Mouse (Mus musculus): ENCODE data around the gene Itpr1.

Gene Itpr1

DNA sequence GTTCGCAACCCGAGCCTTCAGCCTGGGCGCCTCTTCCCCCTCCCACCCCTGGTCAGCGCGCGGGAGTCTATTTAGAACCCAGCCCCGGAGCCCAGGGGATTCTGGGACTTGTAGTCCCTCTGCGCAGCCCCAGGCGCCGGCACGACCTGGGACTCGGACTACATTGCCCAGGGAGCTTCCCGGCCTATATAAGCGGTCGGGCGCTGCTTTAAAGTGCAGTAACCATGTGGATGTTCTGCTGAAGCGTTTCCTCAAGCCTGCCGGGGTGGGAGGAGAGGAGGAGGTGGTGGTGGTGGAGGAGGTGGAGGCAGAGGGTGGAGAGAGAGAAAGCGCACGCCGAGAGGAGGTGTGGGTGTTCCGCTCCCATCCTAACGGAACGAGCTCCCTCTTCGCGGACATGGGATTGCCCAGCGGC lies at the start of gene Itpr1:
TSS of gene Itpr1 (plus strand) at position 216 of the 415 bp plus-strand sequence.
- peak; percentile 96 for DNase-seq

DNA sequence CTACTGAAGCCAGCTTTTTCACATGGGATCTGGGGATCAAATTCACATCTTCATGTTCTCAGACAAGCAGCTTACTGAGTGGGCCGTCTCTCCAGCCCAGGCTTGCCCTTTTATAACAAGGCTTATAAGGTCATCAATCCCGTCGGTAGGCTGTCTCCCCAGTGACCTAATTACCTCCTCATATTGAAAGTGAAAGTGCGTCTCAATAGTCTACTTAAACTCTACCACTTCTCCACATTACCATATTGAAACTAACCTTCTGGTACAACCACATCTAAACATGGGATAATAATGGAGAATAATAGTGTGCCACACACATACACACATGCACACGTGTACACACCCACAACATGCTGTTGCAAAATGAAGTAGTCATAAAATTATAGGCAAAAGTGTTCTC lies 48.0 kb upstream of the Itpr1 start:
- no peak for DNase-seq

DNA sequence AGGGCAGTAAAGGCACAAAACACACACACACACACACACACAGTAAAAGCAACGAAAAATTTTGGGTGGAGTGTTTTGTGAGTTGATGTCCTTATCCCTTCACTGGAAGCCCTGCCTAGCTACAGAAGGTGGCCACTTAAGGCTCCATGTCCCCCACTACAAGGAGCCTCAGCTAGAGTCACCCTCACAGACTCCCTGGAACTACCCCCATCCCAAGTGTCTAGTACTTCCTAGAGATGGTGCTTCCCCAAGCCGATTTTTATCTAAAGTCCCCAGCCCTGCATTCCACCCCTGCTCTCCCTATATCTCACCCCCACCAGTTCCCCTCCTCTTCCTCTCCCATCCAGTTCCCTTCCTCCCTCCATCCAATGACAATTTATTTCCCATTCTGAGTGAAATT lies 47.3 kb upstream of the Itpr1 start:
- DNase-seq, result no peak

DNA sequence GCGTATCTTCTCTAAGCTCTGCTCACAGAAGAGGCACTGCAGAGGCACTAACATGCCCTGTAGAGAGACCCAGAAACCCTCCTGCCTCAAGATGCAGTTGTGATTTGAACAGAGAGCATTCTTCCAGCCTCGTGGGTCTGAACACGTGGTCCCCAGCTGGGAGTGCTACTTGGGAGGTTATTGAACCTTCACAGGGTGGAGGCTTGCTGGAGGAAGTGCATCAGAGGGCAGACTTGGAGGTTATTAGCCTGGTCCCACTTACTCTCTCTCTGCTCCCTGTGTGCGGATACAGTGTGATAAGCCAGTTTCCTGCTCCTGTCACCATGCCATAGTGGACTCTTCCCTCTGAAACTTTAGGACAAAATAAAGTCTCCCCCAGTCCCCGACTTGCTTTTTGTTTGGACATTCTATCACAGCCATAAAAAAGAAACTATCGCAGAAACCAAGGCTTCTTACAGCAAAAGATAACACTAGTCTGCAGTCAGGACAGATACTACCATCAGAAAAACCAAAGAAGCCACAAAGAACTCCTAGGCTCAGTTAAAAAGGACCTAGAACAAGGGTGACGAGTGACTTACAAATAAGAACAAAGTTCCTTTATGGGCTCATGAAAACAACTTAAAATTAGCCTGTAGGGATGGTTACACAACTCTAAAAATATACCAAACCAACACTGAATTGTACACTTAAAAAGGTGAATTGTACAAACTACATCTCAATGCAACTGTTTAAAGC lies 44.8 kb upstream of the Itpr1 start:
- DNase-seq, result no peak

DNA sequence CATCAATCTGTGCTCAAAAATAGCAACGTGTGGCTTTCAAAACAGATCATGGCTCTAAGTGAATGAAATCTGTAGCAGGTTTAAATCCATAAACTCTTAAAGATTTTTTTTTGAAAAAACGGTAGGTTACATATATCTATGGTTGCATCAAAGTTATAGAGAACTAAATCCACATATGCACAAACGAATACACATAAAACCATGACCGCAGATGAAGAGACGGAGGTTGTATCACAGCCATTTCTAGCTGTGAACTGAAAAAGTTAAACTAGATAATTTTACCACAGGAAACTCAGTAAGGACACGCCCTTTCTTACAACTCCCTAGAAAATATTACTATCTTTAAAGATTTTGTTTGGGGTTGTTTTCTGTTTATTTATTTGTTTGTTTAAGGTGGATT lies 44.2 kb upstream of the Itpr1 start:
- DNase-seq, result no peak

DNA sequence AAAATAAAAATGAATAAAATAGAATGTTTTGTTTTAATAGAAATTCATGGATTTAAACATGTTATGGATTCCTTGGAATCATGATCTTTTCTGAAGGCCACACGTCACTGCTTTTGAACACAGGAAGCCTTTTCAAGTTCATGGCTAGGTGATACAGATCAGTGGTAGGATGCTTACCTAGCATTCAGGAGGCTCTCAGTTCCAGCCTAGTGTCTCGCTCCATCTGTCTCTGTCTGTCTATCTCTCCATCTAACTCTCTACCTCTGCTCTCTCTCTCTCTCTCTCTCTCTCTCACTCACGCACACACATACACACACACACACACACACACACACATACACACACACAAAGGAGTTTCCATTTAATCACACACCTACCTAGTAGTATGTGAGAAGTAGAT lies 43.4 kb upstream of the Itpr1 start:
- no peak for DNase-seq

DNA sequence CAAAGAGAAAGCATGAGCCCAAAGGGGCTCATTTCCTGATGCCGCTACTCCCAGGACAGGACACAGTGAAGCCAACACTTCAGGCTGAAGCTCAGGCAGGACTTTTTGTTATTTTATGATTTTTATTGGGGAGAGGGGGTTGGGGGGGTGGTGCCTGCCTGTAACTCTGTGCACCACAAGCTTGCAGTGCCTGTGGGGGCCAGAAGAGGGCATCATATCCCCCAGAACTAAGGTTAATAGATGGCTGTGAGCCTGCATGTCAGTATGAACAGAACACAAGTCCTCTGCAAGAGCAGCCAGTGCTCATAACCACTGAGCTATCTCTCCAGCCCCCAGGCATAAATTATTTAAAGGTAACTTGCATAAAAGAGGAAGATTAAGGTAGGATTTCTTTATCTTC lies 40.7 kb upstream of the Itpr1 start:
- DNase-seq, result no peak

DNA sequence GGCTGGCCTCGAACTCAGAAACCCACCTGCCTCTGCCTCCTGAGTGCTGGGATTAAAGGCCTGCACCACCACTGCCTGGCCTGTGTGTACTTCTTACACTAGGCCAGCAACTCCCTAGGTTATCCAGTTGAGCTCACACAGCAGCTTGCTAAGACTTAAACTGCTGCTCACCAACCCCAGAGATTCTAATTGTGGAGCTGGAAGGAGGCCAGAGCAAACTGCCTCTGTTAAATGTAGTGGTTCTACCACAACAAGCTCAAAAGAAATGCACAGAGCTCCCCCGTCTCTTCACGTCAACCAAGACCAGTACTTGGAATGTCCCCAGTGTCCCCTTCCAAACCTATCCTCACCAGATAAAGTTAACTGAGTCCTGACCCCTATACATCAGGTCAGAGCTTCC lies 38.7 kb upstream of the Itpr1 start:
- DNase-seq, result no peak

DNA sequence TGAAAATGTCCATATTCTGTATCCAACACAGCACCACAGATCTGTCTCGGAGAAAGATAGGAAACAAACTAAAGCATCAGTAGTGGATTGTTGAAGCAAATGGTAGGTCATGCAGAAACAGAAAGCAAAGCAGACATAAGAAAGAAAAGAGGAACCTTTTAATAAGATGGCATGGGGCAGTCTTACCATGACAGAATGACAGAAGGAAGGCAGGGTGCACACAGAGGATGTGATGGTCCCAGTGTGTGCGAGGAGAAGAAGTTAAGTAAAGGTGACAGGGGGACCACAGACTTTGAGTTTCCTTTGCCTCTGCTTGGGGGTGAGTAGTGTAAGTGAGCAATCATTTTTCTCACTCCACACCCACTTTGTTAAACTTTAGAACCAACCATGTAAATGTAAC lies 33.8 kb upstream of the Itpr1 start:
- no peak for DNase-seq

DNA sequence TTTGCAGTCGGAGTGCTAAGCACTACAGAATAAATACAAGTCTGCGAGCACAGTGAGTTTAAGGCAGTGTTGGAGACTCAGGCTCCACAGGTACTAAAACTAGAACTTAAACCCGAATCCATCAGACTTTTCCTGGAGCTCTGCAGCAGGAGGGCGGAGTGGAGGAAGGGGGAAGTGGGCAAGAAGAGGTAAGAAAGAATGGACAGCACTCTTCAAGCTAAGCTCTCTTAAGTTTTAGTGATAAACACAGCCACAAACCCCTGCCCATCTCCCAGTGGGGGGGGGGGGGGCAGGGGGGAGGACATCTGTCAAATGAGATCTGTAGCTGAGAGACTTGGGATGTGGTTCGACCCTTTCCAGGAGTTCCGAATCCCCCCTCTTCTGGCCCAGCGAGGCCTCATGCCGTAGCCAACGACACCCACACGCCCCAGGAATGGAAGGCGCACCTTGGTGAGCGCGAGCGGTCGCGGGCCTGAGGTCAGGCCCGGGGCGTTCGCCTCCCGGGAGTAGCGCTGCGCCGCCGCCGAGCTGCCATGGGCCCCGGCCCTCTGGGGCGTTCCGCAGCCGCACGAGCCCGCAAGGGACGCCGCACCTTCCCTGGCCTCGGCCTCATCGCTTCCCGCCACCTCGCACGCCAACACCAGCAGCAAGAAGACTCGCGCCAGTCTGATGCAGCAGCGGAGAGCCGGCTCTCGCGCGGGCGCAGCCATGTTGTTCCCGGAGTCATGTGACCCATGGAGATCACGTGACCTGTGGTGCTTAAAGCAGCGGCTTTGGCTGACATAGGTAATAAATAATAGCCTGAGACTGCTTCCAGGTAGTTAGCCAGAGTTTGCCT lies 27.8 kb upstream of the Itpr1 start, which contains the start of gene Sumf1:
TSS of gene Sumf1 (minus strand) at position 736 of the 838 bp plus-strand sequence.
- peak; percentile 91 for DNase-seq

DNA sequence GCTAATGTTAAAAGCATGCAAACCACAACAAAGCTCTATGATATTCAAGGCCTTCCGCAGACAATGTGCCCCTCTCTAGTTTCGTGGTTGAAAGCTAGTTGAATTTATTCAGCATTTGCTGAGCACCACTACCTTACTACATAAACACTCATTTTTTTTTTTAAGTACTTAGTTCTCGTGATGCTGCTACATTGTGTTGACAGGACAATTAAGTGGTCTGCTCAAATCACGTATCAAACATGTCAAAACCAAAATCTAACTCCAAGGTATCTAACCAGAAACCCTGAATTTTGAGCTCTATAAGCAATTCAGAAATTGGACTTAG lies 27.2 kb upstream of the Itpr1 start:
- no peak for DNase-seq

DNA sequence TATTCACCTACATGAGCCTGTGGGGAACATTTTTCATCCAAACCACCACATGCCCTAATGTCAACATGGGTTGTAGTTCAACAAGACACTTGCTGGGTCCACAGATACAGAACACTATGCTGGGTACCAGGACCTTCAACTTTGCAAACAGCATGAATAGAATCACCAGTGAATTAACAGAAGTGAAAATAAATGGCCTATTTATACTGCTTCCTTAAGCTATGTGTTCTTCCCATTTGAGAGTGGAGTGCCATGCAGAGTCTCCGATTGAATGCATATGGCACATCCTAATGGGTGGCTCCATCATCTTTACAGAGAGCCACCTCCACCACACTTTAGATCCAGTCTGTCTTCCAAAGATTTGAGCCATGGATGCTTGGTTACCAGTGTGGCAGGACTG lies 22.2 kb upstream of the Itpr1 start:
- no peak for DNase-seq

DNA sequence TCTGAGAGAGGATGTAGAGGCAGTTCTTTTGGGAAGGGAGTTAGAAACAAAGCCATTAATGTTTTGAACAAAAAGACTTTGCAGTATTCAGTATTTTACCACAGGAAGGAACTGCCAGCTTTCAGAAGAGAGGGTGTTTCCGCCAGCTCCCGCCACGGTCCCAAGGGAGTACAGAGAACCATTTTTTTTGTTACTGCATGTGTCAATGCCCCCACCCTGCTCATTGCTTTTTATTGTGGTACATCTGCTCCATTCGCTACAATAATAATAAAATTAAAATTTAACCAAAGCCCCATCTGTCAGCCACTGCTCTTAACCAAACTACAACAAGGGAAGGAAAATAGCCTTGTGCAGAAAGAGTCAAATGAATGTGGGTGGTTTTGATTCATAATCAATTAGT lies 20.3 kb upstream of the Itpr1 start:
- DNase-seq, result no peak

DNA sequence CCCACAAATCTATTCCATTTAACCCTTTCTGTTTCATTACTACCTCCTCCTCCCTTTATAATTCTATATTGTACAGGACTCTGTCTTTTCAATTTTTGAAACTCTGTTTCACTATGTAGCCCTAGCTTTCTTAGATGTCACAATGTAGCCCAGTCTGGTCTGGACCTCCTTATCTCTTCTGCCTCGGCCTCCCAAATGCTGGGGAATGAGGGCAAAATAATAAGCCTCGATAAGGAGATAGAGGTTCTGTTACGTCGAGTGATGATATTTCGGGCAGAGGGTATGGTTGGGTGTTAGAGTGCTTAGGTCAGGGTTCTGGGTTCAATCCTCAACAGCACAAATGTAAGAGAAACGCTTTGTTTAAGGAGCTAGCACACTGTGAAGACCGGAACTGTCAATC lies 16.2 kb upstream of the Itpr1 start:
- no peak for DNase-seq

DNA sequence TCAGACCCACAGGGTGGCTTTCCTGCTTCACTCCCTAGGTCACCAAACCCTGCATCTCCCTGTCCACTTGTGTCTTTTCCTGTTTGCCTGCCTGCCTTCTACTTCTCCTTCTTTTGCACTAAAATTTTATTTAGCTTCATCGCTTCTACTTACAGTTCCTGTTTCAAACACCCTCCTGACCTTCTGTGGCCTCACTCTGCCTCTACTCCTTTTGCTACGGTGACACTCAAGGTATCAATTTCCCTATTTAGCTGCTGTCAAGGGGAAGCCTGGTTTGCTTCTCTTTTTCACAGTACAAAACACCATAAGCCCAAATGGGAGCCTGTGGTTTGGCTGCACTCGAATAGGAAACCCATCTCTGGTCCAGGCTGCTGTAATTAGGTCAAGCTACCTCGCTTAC lies 15.8 kb upstream of the Itpr1 start:
- DNase-seq, result no peak

DNA sequence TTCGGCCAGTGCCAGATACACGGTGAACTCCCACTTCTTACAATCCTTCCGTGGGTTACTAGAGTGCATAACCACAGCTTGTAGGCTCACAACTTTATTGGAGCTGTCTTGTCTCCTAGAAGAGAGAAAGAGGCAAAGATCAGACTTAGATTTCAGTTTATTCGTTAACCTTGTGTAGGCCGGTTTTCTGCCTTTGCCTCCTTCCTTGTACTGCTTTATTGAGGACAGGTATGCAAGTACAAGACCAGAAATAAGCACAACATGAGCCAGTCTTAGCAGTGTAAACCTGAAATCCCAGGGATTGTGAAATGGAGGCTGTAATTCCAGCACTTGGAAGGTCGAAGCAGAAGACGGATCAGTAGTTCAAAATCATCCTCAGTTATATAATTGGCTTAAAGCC lies 14.6 kb upstream of the Itpr1 start:
- DNase-seq, result no peak

DNA sequence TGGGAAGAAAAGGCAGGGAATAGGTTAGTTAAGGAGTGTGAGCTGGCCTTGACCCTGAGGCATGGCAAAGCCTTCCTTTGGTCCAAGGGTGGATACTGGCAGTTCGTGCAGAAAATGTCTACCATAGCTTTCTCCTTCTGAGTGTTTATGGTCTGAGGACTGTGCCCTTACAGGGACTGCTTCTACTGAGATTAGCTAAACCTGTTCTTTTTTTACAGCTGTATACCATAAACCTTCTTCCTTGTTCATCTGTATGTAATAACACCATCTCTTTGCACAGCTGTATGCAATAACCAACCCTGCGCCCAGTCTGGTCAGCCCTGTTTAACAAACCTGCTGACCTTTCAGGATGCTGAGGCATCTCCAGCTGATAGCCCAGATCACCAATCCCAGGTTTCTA lies 8.6 kb upstream of the Itpr1 start:
- no peak for DNase-seq

DNA sequence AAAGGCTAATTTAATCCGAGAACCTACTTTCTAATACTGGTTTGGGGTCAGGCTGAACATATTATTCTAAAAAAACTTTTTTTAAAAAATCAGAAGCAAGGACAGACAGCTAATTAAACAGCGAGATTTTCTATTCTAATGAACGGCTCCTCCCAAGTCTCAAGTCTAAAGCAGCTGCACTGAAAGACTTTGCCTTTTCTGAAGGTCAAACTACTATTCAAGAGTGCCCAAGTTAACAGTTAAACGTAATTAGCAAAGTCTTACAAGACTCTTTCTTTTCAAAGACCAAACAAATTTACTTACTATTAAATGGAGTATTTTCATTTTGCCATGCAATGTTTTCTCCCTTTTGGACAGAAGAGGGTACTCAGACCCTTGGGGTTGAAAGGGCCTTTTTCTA lies 6.8 kb upstream of the Itpr1 start:
- DNase-seq, result no peak

DNA sequence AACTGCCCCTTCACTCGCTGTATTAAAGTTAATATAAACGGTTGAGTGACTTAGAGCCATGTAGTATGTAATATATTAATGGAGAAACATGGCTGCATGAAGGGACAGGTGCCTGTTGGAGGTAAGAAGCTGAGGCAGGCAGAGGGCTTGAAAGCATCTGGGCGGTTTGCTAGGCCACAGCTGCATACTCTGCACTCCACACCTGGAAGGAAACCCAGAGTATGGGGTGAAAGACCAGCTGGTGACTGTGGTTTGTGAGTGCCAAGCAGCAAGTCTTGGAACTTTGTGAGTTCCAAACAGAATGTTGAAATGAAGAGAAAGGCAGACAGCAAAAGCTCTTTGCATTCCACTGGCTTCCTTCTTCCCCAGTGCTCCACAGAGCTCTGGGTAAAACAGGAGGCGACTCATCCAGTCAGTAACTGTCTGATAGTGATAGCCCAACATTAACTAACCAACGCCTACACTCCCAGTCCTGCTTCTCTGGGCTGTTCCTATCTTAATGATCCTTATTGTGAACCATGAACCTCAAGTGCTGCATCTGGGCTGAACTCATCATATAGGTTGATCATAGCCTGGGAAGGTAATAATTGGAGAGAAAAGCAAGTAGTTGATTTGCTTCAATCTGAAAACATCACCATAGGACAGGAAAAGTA lies 5.9 kb upstream of the Itpr1 start:
- no peak for DNase-seq

DNA sequence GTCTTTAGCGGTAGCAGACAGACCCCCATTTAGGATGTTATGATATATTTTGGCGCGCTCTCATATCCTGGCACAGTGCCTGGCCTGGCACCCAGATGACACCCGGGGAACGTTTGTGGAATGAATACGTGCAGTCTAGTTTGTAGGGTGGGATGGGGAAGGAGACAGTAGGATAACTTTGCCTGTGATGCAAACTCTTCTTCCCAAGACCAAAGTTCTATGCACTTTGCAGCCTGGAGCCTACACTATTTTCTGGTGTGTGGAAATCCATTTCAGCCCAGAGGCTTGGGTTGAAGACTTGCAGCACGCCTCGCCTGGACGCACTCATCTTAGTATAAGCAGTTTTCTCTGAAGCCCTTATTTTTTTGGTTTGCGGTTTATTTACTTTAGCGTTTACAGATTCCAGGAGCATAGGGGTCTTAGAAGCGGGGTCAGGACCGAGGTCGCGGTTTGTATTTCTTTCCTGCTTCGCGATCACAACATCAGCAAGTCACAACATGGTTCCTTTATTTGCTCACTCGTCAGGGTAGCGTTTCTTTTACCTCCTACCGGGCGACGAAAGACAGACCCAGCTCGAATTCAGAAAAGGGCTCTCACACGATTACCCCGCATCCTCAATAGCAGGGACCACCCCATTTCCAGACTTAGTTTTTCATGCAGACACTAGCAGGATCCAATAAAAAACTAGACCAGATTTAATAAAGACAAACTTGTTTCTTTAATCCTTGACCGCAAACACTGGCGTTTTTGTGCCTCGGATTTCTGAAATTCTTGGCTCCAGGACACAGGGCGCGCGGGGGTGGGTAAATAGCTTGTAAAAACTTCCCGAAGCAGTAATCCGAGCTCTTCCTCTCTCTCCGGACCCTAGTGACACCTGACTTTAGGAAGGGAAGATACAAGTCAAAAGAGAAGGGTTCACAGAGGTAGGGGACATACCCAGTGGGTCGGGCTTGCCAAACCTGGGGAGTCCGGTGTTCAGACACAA lies 708 bp upstream of the Itpr1 start:
- DNase-seq, result no peak

DNA sequence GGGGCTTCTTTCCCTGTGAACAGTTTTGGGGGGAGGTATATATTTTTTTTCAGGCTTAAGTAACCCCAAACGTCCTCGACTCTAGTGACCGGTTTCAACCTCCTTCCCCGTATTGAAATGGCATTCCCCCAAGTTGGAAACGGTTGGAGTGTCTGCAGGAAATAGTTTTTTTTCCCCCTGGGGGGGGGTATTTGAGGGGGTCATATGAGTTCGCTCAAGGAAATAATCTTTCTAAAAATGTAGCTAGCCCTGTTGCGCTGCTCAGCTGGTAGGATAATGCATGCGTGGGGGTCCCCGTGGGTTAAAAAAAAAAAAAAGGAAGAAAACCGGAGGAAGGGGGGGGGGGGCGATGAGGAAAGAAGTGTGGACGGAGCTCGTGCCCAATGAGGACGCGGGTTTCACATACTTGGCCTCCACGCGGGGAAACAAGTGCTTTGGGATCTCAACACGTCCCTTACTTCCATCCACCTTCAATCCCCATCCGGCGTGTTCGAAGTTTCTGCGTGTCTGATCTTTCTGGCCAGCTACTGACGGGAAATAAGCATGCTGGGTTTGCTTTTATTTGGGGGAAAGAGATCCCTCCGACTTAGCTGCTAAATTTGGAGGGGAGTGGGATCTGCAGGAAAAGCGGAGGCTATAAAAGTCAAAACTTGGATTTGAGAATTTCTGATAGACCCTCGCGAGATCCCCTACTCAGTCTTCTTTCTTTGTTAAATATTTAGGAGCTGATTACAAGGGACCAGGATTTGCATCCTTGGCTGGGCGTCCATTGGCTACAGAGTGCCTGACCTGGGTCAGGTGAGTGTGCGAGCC lies 791 bp downstream of the Itpr1 start:
- DNase-seq, result peak; percentile 28

All from right cerebral cortex, postnatal 25 days (tissue).